Mouse (Mus musculus) hindbrain, embryonic 15.5 days (tissue): ENCODE data around the gene Eif2s1. TPM values are rescaled to one million over a fixed set of nuclear protein-coding genes. Genes with fewer than 3 reads are reported as not detected.
"Not testable (repeated sequence)": the region's sequence is repeated elsewhere in the genome, so short reads cannot be mapped to it uniquely, and the experiment has no call there.

ENCODE experiments used
- ATAC-seq: fragments of 200-750 bp; cut with Nextera tagmentation; 2 replicates; pipeline ENCODE4 v1.8.0; 2017; ENCODE audit warnings: low read depth, moderate number of reproducible peaks, moderate TSS enrichment; ENCODE audit not compliant: low FRiP score
- H3K27ac ChIP-seq: fragments of 300-500 bp; sonication (generic); replicated peaks from 2 replicates; pipeline ENCODE4 v1.5.1; 2015; ENCODE audit warnings: mild to moderate bottlenecking, inconsistent platforms
- H3K27me3 ChIP-seq: fragments of 300-500 bp; sonication (generic); 2 replicates; pipeline ENCODE4 v1.6.1; 2015; ENCODE audit warnings: control low read depth, inconsistent platforms
- H3K36me3 ChIP-seq: fragments of 300-500 bp; sonication (generic); 2 replicates; pipeline ENCODE4 v1.6.1; 2015; ENCODE audit warnings: control low read depth, inconsistent platforms
- H3K4me1 ChIP-seq: fragments of 300-500 bp; sonication (generic); replicated peaks from 2 replicates; pipeline ENCODE4 v1.6.1; 2015; ENCODE audit warnings: control low read depth, inconsistent platforms
- H3K4me2 ChIP-seq: fragments of 300-500 bp; sonication (generic); 2 replicates; pipeline ENCODE4 v1.6.1; 2015; ENCODE audit warnings: moderate library complexity, mild to moderate bottlenecking, inconsistent platforms
- H3K4me3 ChIP-seq: fragments of 300-500 bp; sonication (generic); 2 replicates; pipeline ENCODE4 v1.5.1; 2015; ENCODE audit warnings: mild to moderate bottlenecking, inconsistent platforms
- H3K9ac ChIP-seq: fragments of 300-500 bp; sonication (generic); 2 replicates; pipeline ENCODE4 v1.6.1; 2015; ENCODE audit warnings: inconsistent platforms
- H3K9me3 ChIP-seq: fragments of 300-500 bp; sonication (generic); 2 replicates; pipeline ENCODE4 v1.6.1; 2016; ENCODE audit warnings: control low read depth, inconsistent platforms
- WGBS: fragments of 180-500 bp; shearing (Covaris S2); methylation state at CpG from one replicate; pipeline ENCODE4 v1.1.7; 2015; 5-methylcytosine and 5-hydroxymethylcytosine counted together
- polyA plus RNA-seq: library from polyadenylated mRNA; unstranded; fragments of >200 nt; fragmentation: Nextera tagmentation; extraction: Ambion mirVana; gene quantifications from 2 replicates; pipeline ENCODE4 v1.2.1, GENCODE M21; 2015

Gene Eif2s1
- polyA plus RNA-seq, 1 experiment from 2014 or later: 146 TPM

DNA sequence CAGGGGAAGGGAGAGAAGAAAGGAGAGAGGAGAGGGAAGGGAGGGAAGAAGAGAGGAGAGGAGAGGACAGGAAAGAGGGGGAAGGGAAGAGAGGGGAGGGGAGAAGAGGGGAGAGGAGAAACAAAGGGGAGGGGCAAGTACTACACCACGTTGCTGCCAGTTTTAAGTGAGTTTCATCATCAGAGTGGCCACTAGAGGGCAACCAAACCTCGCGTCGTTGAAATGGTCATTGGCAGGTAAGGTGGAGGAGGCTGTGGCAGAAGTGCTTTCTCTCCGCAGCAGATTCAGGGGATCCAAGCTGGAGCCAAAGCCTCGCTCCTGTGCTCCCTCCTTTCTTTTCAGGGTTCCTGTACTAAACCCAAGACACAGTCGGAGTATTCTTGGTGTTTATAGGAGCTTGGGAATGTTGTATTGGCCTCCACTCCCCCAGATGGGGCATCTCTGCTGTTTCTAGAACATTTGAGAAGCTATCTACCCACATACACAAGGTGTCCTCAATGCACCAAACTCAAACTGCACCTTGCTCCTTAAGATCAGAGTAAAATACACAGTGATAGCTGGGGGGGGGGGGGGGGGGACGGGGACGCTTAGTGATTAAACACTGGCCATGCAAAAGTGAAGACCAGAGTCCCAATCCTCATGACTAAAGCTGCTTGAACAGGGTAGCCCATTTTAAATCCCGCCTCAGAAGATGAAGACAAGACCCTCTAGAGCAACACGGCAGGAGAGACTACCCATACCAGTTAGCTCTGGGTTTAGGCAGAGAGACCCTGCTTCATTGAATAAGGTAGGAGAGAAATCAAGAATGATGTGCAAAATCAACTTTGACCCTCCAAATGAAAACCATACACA, 56.8 kb downstream of the Eif2s1 start:
- no peak overlapping the region for H3K9ac ChIP-seq
- no peak overlapping the region; the same call in 1 of the 2 replicates for H3K4me3 ChIP-seq
- H3K36me3 ChIP-seq: no peaks in the 10 kb centered on the region
- WGBS: 19% methylated on average over 11 of the region's 11 CpGs
- peaks cover 9% of the 10 kb centered on the region; the same call in 1 of the 2 replicates for H3K4me1 ChIP-seq
- H3K9me3 ChIP-seq: no peaks in the 10 kb centered on the region
- no peak overlapping the region for H3K27ac ChIP-seq
- peak; percentile 71 for ATAC-seq
- peak overlapping the region; percentile 44 for H3K4me2 ChIP-seq
- H3K27me3 ChIP-seq: peaks cover 8% of the 10 kb centered on the region

- peaks cover 2% of the 10 kb centered on the region; the same call in 1 of the 2 replicates for H3K27me3 ChIP-seq
- H3K4me3 ChIP-seq: no peak overlapping the region
- H3K9ac ChIP-seq: no peak overlapping the region
- H3K4me1 ChIP-seq: peaks cover 9% of the 10 kb centered on the region; the same call in 1 of the 2 replicates
- peak overlapping the region; percentile 44 for H3K4me2 ChIP-seq
- no peaks in the 10 kb centered on the region for H3K36me3 ChIP-seq
- 32% methylated on average over 16 of the region's 16 CpGs for WGBS
- peak; percentile 59; the same call in 1 of the 2 replicates for ATAC-seq
- no peaks in the 10 kb centered on the region for H3K9me3 ChIP-seq
- H3K27ac ChIP-seq: no peak overlapping the region
These were observed 57.6 kb downstream of the Eif2s1 start for GRCm38 (mm10) chr12:78919079-78919712.

DNA sequence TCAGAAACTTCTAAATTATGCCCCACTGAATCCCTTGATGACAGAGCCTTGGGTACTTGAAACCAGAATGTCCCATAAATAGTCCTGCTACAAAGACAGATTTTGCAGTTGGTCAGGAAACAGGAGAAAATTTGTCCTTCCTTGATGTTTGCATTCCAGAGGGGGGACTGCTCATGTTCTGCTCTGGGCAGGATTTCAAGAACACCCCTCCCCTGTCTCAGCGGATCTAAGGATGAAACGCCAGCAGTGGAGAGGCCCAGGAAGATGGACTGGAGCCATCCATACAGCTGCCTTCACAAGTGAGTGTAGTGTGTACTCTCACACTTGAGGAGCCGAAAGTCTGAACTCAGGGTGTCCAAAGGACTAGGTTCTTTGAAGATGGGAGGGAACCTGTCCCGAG, 59.8 kb downstream of the Eif2s1 start:
- Histone ChIP-seq H3K9ac (no peak overlapping the region), H3K4me2 (no peak overlapping the region), H3K27ac (no peak overlapping the region), H3K4me1 (peaks cover 9% of the 10 kb centered on the region; the same call in 1 of the 2 replicates), H3K27me3 (no peaks in the 10 kb centered on the region), H3K4me3 (no peak overlapping the region), H3K9me3 (no peaks in the 10 kb centered on the region), H3K36me3 (no peaks in the 10 kb centered on the region)
- no peak for ATAC-seq
- 87% methylated on average over 4 of the region's 4 CpGs for WGBS

DNA sequence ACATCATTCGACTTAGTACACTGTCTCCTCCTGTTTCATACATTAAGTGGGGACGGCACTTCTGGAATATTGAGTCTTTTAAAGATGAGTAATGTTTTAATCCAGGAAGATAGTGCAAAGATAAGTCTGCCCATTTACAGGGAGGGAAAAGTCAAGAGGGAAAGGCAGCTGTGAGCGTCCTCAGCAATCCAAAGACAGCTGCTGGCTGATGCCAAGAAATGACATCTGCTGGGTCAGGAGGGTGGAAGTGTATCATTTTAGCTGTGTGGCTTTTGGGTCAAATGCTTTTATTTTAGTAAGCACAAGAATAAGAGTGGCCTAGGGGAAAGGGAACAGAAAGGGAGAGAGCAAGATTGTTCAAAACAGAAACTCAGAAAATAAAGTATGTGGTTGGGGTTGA, 60.4 kb downstream of the Eif2s1 start:
- Histone ChIP-seq H3K4me3 (no peak overlapping the region), H3K27ac (no peak overlapping the region), H3K9ac (no peak overlapping the region), H3K4me2 (no peak overlapping the region), H3K9me3 (no peaks in the 10 kb centered on the region), H3K36me3 (no peaks in the 10 kb centered on the region), H3K27me3 (no peaks in the 10 kb centered on the region), H3K4me1 (peaks cover 9% of the 10 kb centered on the region; the same call in 1 of the 2 replicates)
- 86% methylated on average over 3 of the region's 3 CpGs for WGBS
- ATAC-seq: no peak

DNA sequence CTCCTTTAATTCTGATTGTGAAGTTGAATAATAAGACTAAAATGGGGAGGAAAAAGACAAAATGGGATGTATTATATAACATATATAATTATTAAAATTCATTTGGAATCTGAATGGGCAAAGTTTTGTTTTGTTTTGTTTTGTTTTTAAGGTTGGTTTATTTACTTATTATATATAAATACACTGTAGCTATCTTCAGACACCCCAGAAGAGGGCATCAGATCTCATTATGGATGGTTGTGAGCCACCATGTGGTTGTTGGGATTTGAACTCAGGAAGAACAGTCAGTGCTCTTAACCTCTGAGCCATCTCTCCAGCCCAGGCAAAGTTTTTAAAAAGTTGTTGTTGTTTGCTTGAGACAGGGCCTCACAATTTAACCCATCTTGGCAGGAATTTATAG, 61.4 kb downstream of the Eif2s1 start:
- H3K4me3 ChIP-seq, H3K4me2 ChIP-seq, H3K36me3 ChIP-seq, H3K4me1 ChIP-seq, H3K27ac ChIP-seq, H3K9ac ChIP-seq, ATAC-seq, H3K27me3 ChIP-seq, H3K9me3 ChIP-seq: not testable (repeated sequence)

DNA sequence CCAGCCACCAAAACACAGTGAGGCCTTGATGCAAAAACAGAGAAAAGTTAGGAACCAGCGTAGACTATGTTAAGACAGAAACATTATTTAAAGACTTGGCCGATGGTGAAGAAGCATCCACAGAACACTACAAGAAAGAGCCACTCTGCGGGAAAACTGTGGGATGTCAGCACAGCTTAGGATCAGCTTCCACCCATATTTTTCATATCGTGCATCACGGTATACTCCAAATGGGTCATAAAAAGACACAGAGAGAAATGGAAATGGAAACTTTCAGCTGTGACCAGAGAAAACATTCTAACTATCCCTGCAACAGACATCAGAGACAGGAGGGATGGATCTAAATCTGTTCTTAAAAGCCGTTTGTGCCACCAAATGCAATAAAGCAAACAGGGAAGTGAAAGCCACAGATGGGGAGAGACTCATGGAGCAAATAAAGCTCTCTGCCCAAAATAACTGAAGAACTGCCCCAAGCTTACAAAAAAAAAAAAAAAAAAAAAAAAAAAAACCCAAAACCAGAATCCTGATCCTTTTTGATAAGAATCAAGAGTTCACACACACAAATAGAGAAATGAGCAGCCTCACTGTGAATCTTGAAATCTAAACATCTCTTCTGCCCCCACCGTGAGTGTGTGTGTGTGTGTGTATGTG, 62.0 kb downstream of the Eif2s1 start:
- Histone ChIP-seq H3K36me3 (no peaks in the 10 kb centered on the region), H3K4me1 (peaks cover 6% of the 10 kb centered on the region; the same call in 1 of the 2 replicates), H3K27ac (no peak overlapping the region), H3K9ac (no peak overlapping the region), H3K4me2 (no peak overlapping the region), H3K4me3 (no peak overlapping the region), H3K9me3 (no peaks in the 10 kb centered on the region), H3K27me3 (no peaks in the 10 kb centered on the region)
- ATAC-seq: no peak
- 94% methylated on average over 7 of the region's 7 CpGs for WGBS

- Histone ChIP-seq H3K27ac (no peak overlapping the region), H3K27me3 (no peaks in the 10 kb centered on the region), H3K36me3 (no peaks in the 10 kb centered on the region), H3K9ac (no peak overlapping the region), H3K4me3 (no peak overlapping the region), H3K4me2 (no peak overlapping the region), H3K4me1 (no peaks in the 10 kb centered on the region), H3K9me3 (no peaks in the 10 kb centered on the region)
- WGBS: 64% methylated on average over 5 of the region's 5 CpGs
- ATAC-seq: no peak
These were observed 65.7 kb downstream of the Eif2s1 start for GRCm38 (mm10) chr12:78927287-78927686.

DNA sequence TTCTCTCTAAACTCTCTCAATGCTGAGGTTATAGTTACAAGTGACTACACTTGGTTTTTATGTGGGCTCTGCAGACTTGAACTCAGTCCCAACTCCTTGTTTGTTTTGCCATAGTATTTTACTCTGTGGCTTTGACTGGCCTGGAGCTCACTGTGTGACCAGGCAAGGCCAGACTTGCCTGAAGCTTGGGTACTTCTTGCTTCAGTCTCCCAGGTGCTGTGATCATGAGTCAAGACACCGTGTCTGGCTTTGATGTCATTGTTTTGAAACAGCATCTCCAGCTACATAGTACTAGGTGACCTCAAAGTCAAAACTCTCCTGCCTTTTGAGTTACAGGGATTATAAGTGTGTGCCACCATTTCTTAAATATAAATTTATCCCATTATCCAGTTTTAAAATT, 68.3 kb downstream of the Eif2s1 start:
- no peak overlapping the region for H3K27ac ChIP-seq
- ATAC-seq: no peak
- WGBS: 75% methylated on average over 1 of the region's 1 CpGs

DNA sequence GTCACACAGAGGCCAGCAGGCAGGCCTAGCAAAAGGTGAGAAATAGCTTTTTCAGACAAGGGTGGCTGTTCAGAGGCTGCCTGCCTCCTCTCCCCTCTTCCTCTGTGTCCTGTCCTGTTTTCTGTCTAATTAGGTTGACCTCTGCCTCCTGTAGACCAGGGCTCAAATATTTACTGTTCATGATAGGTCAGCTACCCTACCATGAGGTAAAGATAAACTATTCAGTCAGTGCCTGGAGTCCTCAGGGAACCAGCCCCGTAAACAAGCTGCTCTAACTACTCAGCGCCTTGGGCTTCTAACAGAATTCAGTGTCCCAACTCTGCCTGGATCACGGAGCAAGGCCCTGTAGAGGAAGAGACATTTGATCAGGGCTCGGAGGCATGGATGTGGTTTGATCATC, 74.9 kb downstream of the Eif2s1 start:
- no peak overlapping the region for H3K4me3 ChIP-seq
- no peak overlapping the region for H3K4me2 ChIP-seq
- 63% methylated on average over 4 of the region's 4 CpGs for WGBS
- no peaks in the 10 kb centered on the region for H3K27me3 ChIP-seq
- no peak for ATAC-seq
- H3K9ac ChIP-seq: no peak overlapping the region
- H3K4me1 ChIP-seq: no peaks in the 10 kb centered on the region
- no peak overlapping the region for H3K27ac ChIP-seq
- H3K9me3 ChIP-seq: no peaks in the 10 kb centered on the region
- H3K36me3 ChIP-seq: no peaks in the 10 kb centered on the region

More for the DNA sequence above, 68.3 kb downstream of the Eif2s1 start:
- no peak overlapping the region for H3K4me2 ChIP-seq
- no peak overlapping the region for H3K4me3 ChIP-seq
- no peaks in the 10 kb centered on the region for H3K27me3 ChIP-seq
- H3K9me3 ChIP-seq: no peaks in the 10 kb centered on the region
- no peak overlapping the region for H3K9ac ChIP-seq
- H3K36me3 ChIP-seq: no peaks in the 10 kb centered on the region
- H3K4me1 ChIP-seq: no peaks in the 10 kb centered on the region

Other genes with a start within 250 kb of the Eif2s1 start
- 0.18 and 0.26 TPM in 2 replicates for gene Fam71d, start 170.3 kb upstream of the Eif2s1 start, polyA plus RNA-seq
- 14.5 and 15.1 TPM in 2 replicates for gene Mpp5, start 112.9 kb upstream of the Eif2s1 start, polyA plus RNA-seq
- gene Atp6v1d, start 181 bp upstream of the Eif2s1 start, polyA plus RNA-seq: 118 and 119 TPM in 2 replicates
- 1.7 and 1.8 TPM in 2 replicates for gene Plek2, start 45.1 kb downstream of the Eif2s1 start, polyA plus RNA-seq
- 68.0 and 70.9 TPM in 2 replicates for gene Tmem229b, start 145.8 kb downstream of the Eif2s1 start, polyA plus RNA-seq
- 2.3 TPM in 2 replicates for gene Plekhh1, start 167.3 kb downstream of the Eif2s1 start, polyA plus RNA-seq
- gene Pigh, start 227.8 kb downstream of the Eif2s1 start, polyA plus RNA-seq: 21.6 and 21.9 TPM in 2 replicates